Mouse (Mus musculus): Measurements from ENCODE around the gene Zfp839.
A peak's percentile ranks its signal among the peaks of the same experiment; 100 is the strongest.

The Zfp839 gene

DNA sequence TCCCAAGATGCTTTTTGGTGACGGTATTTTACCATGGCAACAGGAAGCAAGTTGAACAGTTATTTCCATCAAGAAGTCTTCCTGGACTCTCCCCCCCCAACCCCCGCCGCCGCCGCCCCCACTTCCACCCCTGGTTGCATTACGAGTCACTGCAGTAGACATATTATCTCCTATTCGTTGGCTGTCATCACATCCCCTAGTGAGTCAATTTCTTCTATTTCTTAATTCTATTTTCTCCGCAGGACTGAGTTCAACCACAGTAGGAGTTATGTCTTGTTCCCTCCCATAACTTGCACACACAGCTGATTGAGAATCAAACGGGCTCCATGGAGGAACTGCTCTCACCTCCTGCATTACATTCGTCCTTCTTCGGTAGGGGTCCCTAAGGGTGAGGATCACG lies 38.1 kb downstream of the Zfp839 start:
- DNase-seq: no peak

GRCm38 (mm10) chr12:110888606-110889005 lies 38.6 kb downstream of the Zfp839 start:
- DNase-seq: no peak

DNA sequence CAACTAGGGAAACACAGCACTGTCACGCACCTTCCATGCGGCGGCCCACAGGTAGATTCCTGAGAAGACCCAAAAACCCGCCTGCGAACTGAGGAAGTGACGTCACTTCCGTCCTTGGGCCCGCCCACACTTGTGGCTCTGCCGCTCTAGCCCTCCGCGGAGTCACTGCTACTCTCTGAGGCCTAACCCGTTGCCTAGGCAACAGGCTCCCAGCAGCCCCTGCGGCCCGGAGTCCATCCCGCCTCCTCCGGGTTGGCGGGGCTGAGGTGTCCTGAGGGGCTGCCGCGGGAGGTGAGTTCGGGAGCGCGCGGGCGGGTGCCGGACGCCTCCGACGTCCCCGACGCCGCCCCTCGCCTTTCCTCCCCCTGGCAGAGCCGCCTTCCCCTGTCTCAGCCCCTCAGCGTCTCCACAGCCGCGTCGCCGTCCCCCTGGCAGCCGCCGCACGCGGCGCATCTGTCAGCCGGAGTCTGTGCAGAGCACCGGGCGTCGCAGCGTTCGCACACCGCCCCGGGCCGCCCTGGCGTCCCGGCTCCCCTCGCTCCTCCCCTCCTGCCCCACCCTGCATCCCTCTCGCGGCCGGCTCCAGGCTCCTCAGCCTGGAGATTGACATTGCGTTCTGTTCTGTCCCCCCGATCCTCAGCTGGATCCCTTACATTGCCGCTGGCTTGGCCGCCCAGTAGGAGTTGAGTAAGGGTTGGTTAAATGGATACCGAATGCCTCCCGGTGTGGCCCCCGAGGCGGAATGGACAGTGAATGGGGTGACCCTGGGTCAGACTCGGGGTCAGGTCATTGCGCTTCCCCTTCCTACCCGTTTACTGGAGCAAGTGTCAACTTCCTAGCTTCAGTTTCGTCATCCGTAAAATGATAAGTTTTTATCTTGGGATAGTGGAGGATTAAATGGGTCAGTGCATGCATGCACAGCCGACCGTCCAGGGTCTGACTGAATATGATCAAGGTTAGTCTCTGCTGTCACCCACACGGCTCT lies 39.3 kb downstream of the Zfp839 start, which contains the start of the genes Cinp and Tecpr2:
TSS of gene Cinp (minus strand) at position 110 of the 985 bp plus-strand sequence.
TSS of gene Tecpr2 (plus strand) at position 229 of the 985 bp plus-strand sequence.
- peak; percentile 97 to 99 for DNase-seq

DNA sequence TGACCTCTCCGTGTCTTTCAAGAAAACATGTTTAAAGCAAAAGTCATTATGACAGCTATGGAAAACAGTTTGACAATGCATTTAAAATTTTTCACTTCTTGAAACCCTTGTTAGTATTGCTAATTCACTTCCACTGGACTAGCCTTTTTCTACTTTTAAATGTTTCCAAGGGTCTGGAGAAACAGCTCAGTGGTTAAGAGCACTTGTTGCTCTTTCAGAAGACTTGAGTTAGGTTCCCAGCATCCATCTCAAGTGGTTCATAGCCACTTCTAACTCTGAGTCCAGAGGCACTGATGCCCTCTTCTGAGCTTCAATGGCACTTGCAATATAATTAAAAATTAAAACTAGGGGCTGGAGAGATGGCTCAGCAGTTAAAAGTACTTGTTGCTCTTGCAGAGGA lies 41.8 kb downstream of the Zfp839 start:
- no peak for DNase-seq

DNA sequence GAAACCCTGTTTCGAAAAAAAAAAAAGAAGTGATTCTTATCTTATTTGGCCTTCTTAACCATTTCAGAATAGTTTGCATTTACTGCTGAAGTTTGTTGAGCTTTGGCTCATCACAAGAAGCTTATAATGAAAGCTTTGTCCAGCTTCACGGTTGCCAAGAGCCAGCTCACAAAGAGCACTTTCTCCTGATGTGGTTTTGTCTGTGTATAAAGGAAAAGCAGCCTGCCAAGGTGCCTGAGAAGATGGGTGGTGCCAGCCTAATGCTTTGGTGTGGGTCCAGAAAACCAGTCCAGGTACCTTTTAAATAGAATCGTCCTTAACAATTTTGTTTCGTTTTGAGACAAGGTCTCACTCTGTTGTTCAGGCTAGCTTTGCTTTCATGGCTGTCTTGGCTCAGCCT lies 52.1 kb downstream of the Zfp839 start:
- DNase-seq: no peak

- peak; percentile 16 for DNase-seq
Observed at GRCm38 (mm10) chr12:110903536-110903935, 53.5 kb downstream of the Zfp839 start.

GRCm38 (mm10) chr12:110907845-110908244 lies 57.8 kb downstream of the Zfp839 start:
- no peak for DNase-seq

DNA sequence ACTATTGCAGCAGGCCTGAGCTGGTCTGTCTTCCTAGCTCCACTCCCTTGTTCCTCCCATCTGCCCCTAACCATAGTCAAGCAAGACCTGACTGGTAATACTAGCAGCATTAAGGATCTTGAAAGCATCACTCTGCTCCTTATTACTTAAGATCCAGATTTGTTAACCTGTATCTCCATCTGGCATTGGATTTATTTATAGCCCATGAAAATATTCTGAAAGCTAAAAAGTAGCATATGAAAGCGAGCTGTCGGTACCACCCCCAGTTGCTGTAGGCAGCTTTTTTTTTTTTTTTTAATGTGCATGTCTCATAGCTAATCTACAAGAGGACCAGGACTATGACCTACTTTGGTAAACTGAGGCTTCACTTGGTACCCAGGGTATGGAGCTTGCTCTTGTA lies 59.9 kb downstream of the Zfp839 start:
- no peak for DNase-seq

GRCm38 (mm10) chr12:110915761-110916160 lies 65.7 kb downstream of the Zfp839 start:
- DNase-seq: no peak

Measured in cerebellum, adult 18-20 months (tissue).